Mouse (Mus musculus) cerebellum, adult 18-20 months (tissue): ENCODE data around the gene Zbtb37.

Experiments
- DNase-seq, 2 experiments: peaks; one replicate each; pipeline ENCODE4 v3.0.0; 2021

Gene Zbtb37

DNA sequence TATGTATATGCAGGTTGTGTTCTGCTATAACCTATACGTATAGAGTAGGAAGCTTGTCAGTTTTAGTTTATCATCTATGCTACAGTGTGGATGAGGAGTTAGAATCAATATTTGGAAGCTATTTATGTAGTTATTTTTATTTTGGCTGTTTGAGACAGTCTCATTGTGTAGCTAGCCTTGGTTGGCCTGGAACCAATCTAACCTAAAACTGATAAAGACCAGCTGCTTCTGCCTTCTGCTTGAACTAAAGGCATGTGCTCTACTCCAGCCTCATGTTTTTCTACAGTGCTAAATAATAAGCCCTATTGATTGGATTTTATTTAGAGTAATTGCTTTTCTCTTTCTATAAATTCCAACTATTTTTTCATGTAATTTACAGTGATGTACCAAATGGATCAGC is 67.4 kb downstream of the Zbtb37 start:
- DNase-seq: peak in 1 of 2 experiments; percentile 25

DNA sequence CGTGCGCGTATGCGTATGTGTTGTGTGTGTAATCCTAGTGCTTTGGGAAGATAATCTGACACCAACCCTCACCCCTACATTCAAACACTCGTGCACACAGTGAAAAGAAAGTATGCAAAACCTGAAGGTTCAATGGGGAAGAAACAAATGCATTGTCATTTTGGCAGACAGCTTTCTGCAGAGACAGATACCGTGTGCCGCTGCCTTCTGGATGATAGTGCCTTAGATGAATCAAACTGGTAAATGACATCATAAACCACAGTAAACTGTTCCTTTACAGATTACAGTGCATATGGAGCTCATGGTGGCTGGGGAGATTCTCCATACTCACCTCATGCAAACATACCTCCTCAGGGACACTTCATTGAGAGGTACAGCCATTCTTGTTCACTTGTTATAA is 71.5 kb downstream of the Zbtb37 start:
- DNase-seq: no peak
